Mouse (Mus musculus): ENCODE results near the gene Efna5. TPM values are rescaled to one million over a fixed set of nuclear protein-coding genes. Genes with fewer than 3 reads are reported as not detected.

Efna5 gene
- polyA plus RNA-seq, 1 experiment = 0.46 TPM

GRCm38 (mm10) chr17:62882726-62883475 is 1.8 kb upstream of the Efna5 start:
- Histone ChIP-seq H3K4me1 (ENCODE audit: control insufficient read depth, insufficient read depth, insufficient read length, low read length) (peaks cover 4% of the 10 kb centered on the region; the same call in 1 of the 2 replicates), H3K4me3 (ENCODE audit: low read depth, low read length) (peak overlapping the region; percentile 63), H3K27me3 (ENCODE audit: control insufficient read depth, insufficient read depth, low read length) (peaks cover 39% of the 10 kb centered on the region), H3K36me3 (ENCODE audit: control insufficient read depth, insufficient read depth, low read length) (no peaks in the 10 kb centered on the region), H3K27ac (ENCODE audit: insufficient read depth, low read depth, low read length) (no peak overlapping the region)
- TF ChIP-seq CTCF (IDR thresholded peaks at IDR 0.05; ENCODE audit: extremely low read depth, insufficient read length, insufficient replicate concordance, low read depth, low read length) (no peak), POLR2A (IDR thresholded peaks at IDR 0.05; ENCODE audit: low read depth, low read length) (no peak; the same call in 1 of the 2 replicates)
- WGBS = under 1% methylated on average over 47 of the region's 53 CpGs

GRCm38 (mm10) chr17:62881791-62882725 is 941 bp upstream of the Efna5 start:
- H3K4me3 ChIP-seq (ENCODE audit: low read depth, low read length) = peak overlapping the region; percentile 63
- peaks cover 39% of the 10 kb centered on the region for H3K27me3 ChIP-seq (ENCODE audit: control insufficient read depth, insufficient read depth, low read length)
- TF ChIP-seq POLR2A (IDR thresholded peaks at IDR 0.05; ENCODE audit: low read depth, low read length) = no peak
- no peak for TF ChIP-seq CTCF (IDR thresholded peaks at IDR 0.05; ENCODE audit: extremely low read depth, insufficient read length, insufficient replicate concordance, low read depth, low read length)
- peaks cover 4% of the 10 kb centered on the region; the same call in 1 of the 2 replicates for H3K4me1 ChIP-seq (ENCODE audit: control insufficient read depth, insufficient read depth, insufficient read length, low read length)
- no peak overlapping the region for H3K27ac ChIP-seq (ENCODE audit: insufficient read depth, low read depth, low read length)
- WGBS = 2% methylated on average over 58 of the region's 58 CpGs
- H3K36me3 ChIP-seq (ENCODE audit: control insufficient read depth, insufficient read depth, low read length) = no peaks in the 10 kb centered on the region

GRCm38 (mm10) chr17:62880311-62881175 is 574 bp downstream of the Efna5 start:
- Histone ChIP-seq H3K27ac (ENCODE audit: insufficient read depth, low read depth, low read length) (no peak overlapping the region), H3K4me3 (ENCODE audit: low read depth, low read length) (peak overlapping the region; percentile 63)
- WGBS = 2% methylated on average over 82 of the region's 82 CpGs

GRCm38 (mm10) chr17:62879526-62880310 is 1.4 kb downstream of the Efna5 start:
- 4% methylated on average over 45 of the region's 45 CpGs for WGBS
- Histone ChIP-seq H3K27me3 (ENCODE audit: control insufficient read depth, insufficient read depth, low read length) (peaks cover 39% of the 10 kb centered on the region), H3K36me3 (ENCODE audit: control insufficient read depth, insufficient read depth, low read length) (no peaks in the 10 kb centered on the region), H3K4me1 (ENCODE audit: control insufficient read depth, insufficient read depth, insufficient read length, low read length) (peaks cover 4% of the 10 kb centered on the region; the same call in 1 of the 2 replicates), H3K4me3 (ENCODE audit: low read depth, low read length) (peak overlapping the region; percentile 63), H3K27ac (ENCODE audit: insufficient read depth, low read depth, low read length) (no peak overlapping the region)
- TF ChIP-seq CTCF (IDR thresholded peaks at IDR 0.05; ENCODE audit: extremely low read depth, insufficient read length, insufficient replicate concordance, low read depth, low read length) = no peak
- TF ChIP-seq POLR2A (IDR thresholded peaks at IDR 0.05; ENCODE audit: low read depth, low read length) = no peak

More at GRCm38 (mm10) chr17:62880311-62881175, 574 bp downstream of the Efna5 start:
- TF ChIP-seq CTCF (IDR thresholded peaks at IDR 0.05; ENCODE audit: extremely low read depth, insufficient read length, insufficient replicate concordance, low read depth, low read length) (no peak), POLR2A (IDR thresholded peaks at IDR 0.05; ENCODE audit: low read depth, low read length) (no peak)
- Histone ChIP-seq H3K36me3 (ENCODE audit: control insufficient read depth, insufficient read depth, low read length) (no peaks in the 10 kb centered on the region), H3K4me1 (ENCODE audit: control insufficient read depth, insufficient read depth, insufficient read length, low read length) (peaks cover 4% of the 10 kb centered on the region; the same call in 1 of the 2 replicates), H3K27me3 (ENCODE audit: control insufficient read depth, insufficient read depth, low read length) (peaks cover 39% of the 10 kb centered on the region)

GRCm38 (mm10) chr17:62875727-62876126 is 5.4 kb downstream of the Efna5 start:
- no peak overlapping the region for H3K4me3 ChIP-seq (ENCODE audit: low read depth, low read length)
- peaks cover 14% of the 10 kb centered on the region for H3K27me3 ChIP-seq (ENCODE audit: control insufficient read depth, insufficient read depth, low read length)
- TF ChIP-seq POLR2A (IDR thresholded peaks at IDR 0.05; ENCODE audit: low read depth, low read length) (no peak), CTCF (IDR thresholded peaks at IDR 0.05; ENCODE audit: extremely low read depth, insufficient read length, insufficient replicate concordance, low read depth, low read length) (no peak)
- H3K27ac ChIP-seq (ENCODE audit: insufficient read depth, low read depth, low read length) = no peak overlapping the region
- H3K36me3 ChIP-seq (ENCODE audit: control insufficient read depth, insufficient read depth, low read length) = no peaks in the 10 kb centered on the region
- H3K4me1 ChIP-seq (ENCODE audit: control insufficient read depth, insufficient read depth, insufficient read length, low read length) = no peaks in the 10 kb centered on the region
- WGBS = 25% methylated on average over 3 of the region's 3 CpGs

GRCm38 (mm10) chr17:62871928-62872327 is 9.2 kb downstream of the Efna5 start:
- TF ChIP-seq POLR2A (IDR thresholded peaks at IDR 0.05; ENCODE audit: low read depth, low read length) (no peak), CTCF (IDR thresholded peaks at IDR 0.05; ENCODE audit: extremely low read depth, insufficient read length, insufficient replicate concordance, low read depth, low read length) (no peak)
- no peaks in the 10 kb centered on the region for H3K4me1 ChIP-seq (ENCODE audit: control insufficient read depth, insufficient read depth, insufficient read length, low read length)
- no peak overlapping the region for H3K27ac ChIP-seq (ENCODE audit: insufficient read depth, low read depth, low read length)
- H3K4me3 ChIP-seq (ENCODE audit: low read depth, low read length) = no peak overlapping the region
- 77% methylated on average over 3 of the region's 3 CpGs for WGBS
- H3K36me3 ChIP-seq (ENCODE audit: control insufficient read depth, insufficient read depth, low read length) = no peaks in the 10 kb centered on the region
- H3K27me3 ChIP-seq (ENCODE audit: control insufficient read depth, insufficient read depth, low read length) = no peaks in the 10 kb centered on the region
